ENCODE assay signal across 9 mouse cellular contexts in the genomic region with DNA sequence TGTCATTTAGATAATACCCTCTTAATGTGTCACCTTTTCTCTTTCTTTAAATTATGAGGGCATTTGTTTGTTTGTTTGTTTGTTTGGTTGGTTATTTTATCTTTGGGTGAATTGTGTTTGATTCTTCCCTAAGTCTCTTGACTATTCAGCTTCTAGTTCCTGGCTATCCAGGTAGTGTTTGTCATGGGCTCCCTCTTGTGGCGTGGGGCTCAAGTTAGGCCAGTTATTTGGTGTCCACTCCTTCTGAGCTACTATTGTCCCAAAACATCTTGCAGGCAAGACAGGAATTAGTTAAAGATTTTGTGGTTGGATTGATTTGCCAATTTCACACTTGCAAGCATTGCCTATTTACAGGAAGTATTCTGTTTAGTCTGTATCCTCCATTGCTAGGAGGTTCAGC.
DNase-seq lines count a peak whose midpoint lies in the region; ATAC-seq and TF ChIP-seq lines count a peak whose summit lies in the region.
"Had no signal": no experiment of that assay in that cellular context is flagged by ENCODE, and none has a peak within 500 bp of the region (broad histone marks: within the 10 kb centered on the region; RNA-seq: fewer than 3 reads in every experiment).

No protein-coding gene starts in this region.

- ATAC-seq in kidney, postnatal 0 days (replicated peaks; ENCODE audit: low FRiP score, low read depth), result no peak
- ATAC-seq in kidney, embryonic 16.5 days (ENCODE audit: low FRiP score, low TSS enrichment), result no peak
- ATAC-seq in megakaryocyte-erythroid progenitor cell, adult 5-6 weeks (replicated peaks; ENCODE audit: low FRiP score, low TSS enrichment, poor library complexity, severe bottlenecking), result no peak

- H3K27ac ChIP-seq in kidney, postnatal 0 days, result no peak overlapping the region
- H3K27ac ChIP-seq in kidney, embryonic 16.5 days (ENCODE audit: low read length), result no peak overlapping the region
- no peak overlapping the region for H3K27ac ChIP-seq in cortical plate, adult 2 months (ENCODE audit: insufficient read depth, low read length)
- H3K27ac ChIP-seq: embryonic facial prominence, embryonic 13.5 days had no signal

- no peaks in the 10 kb centered on the region for H3K27me3 ChIP-seq in kidney, postnatal 0 days (ENCODE audit: insufficient read depth, low read length)
- H3K27me3 ChIP-seq in kidney, embryonic 16.5 days (ENCODE audit: insufficient read depth, low read length), result no peaks in the 10 kb centered on the region
- H3K27me3 ChIP-seq: embryonic facial prominence, embryonic 13.5 days had no signal

- 48% methylated on average over 1 of the region's 1 CpGs for WGBS in kidney, postnatal 0 days
- WGBS in kidney, embryonic 16.5 days, result 57% methylated on average over 1 of the region's 1 CpGs

- no peak overlapping the region for H3K9ac ChIP-seq in kidney, postnatal 0 days (ENCODE audit: low read depth, low read length)
- no peak overlapping the region for H3K9ac ChIP-seq in kidney, embryonic 16.5 days (replicated peaks; ENCODE audit: low read length)
- H3K9ac ChIP-seq: embryonic facial prominence, embryonic 13.5 days had no signal

- no peak for TF ChIP-seq POLR2A in cortical plate, adult 2 months (IDR thresholded peaks at IDR 0.05; ENCODE audit: extremely low read depth, insufficient read depth, low read length)

- H3K4me2 ChIP-seq in kidney, postnatal 0 days (ENCODE audit: low read length), result no peak overlapping the region
- no peak overlapping the region for H3K4me2 ChIP-seq in kidney, embryonic 16.5 days (replicated peaks; ENCODE audit: low read depth, low read length)
- H3K4me2 ChIP-seq: embryonic facial prominence, embryonic 13.5 days had no signal

- H3K4me1 ChIP-seq in kidney, postnatal 0 days (replicated peaks; ENCODE audit: insufficient read depth, low read length), result no peaks in the 10 kb centered on the region
- no peaks in the 10 kb centered on the region for H3K4me1 ChIP-seq in kidney, embryonic 16.5 days (ENCODE audit: insufficient read depth, low read length)
- no peaks in the 10 kb centered on the region for H3K4me1 ChIP-seq in cortical plate, adult 2 months (ENCODE audit: control insufficient read depth, insufficient read depth, low read length)
- H3K4me1 ChIP-seq: embryonic facial prominence, embryonic 13.5 days had no signal

- no peaks in the 10 kb centered on the region for H3K36me3 ChIP-seq in kidney, postnatal 0 days (ENCODE audit: insufficient read depth, low read length)
- no peaks in the 10 kb centered on the region for H3K36me3 ChIP-seq in kidney, embryonic 16.5 days (ENCODE audit: insufficient read depth, low read length)
- H3K36me3 ChIP-seq: embryonic facial prominence, embryonic 13.5 days had no signal

- no peaks in the 10 kb centered on the region for H3K9me3 ChIP-seq in kidney, postnatal 0 days (replicated peaks; ENCODE audit: low read length)
- no peaks in the 10 kb centered on the region for H3K9me3 ChIP-seq in kidney, embryonic 16.5 days (ENCODE audit: low read length)
- H3K9me3 ChIP-seq: embryonic facial prominence, embryonic 13.5 days had no signal

- no peak overlapping the region for H3K4me3 ChIP-seq in kidney, postnatal 0 days (replicated peaks; ENCODE audit: low read depth, low read length)
- H3K4me3 ChIP-seq in kidney, embryonic 16.5 days (ENCODE audit: low read length), result no peak overlapping the region
- no peak overlapping the region for H3K4me3 ChIP-seq in cortical plate, adult 2 months (ENCODE audit: insufficient read depth, low read length)
- H3K4me3 ChIP-seq: embryonic facial prominence, embryonic 13.5 days had no signal

- DNase-seq in adrenal gland, postnatal 25 days, result peak; percentile 7
- DNase-seq in adrenal gland, postnatal 14 days, result no peak
- DNase-seq in kidney, postnatal 0 days (ENCODE audit: low spot score), result peak; percentile 26
- peak; percentile 15 to 20 for DNase-seq in layer of hippocampus, postnatal 36 days
- no peak for DNase-seq in MN1 (ENCODE audit: low spot score)

- TF ChIP-seq CTCF in kidney, postnatal 0 days (IDR thresholded peaks at IDR 0.05; ENCODE audit: low read depth), result peak; percentile 60
- TF ChIP-seq CTCF in cortical plate, adult 2 months (IDR thresholded peaks at IDR 0.05; ENCODE audit: extremely low read depth, insufficient read depth, low read length), result peak; percentile 63

Comparison
In these comparisons a context has a peak if more than half of its experiments do, and no peak if none do; other contexts are left out.
1. DNase-seq: peak in adrenal gland, postnatal 25 days (single experiment), kidney, postnatal 0 days (single experiment) and layer of hippocampus, postnatal 36 days (2 of 2); none in adrenal gland, postnatal 14 days (single experiment) and MN1 (single experiment).